Mouse (Mus musculus): ENCODE measurements at regions not wholly inside any gene's neighbourhood (a gene's known extent, or its start where the extent isn't known, plus 50 kb on each side); places are given as distances from the start of the nearest gene placed in this dataset.

GRCm38 (mm10) chr10:98374684-98375083 lies 539.5 kb upstream of the Atp2b1 start:
- Histone ChIP-seq H3K27me3 (ENCODE audit: control insufficient read depth, insufficient read depth, low read length) (no peaks in the 10 kb centered on the region), H3K4me3 (replicated peaks; ENCODE audit: insufficient read depth, low read depth, low read length) (no peak overlapping the region), H3K27ac (ENCODE audit: insufficient read depth, low read length) (no peak overlapping the region), H3K4me1 (ENCODE audit: control insufficient read depth, insufficient read depth, low read length) (no peaks in the 10 kb centered on the region)
- TF ChIP-seq CTCF (IDR thresholded peaks at IDR 0.05; ENCODE audit: borderline replicate concordance, insufficient read depth, low read depth, low read length) (no peak), POLR2A (IDR thresholded peaks at IDR 0.05; ENCODE audit: borderline replicate concordance, insufficient read depth, low read length) (no peak)
- DNase-seq, result no peak

GRCm38 (mm10) chr10:98388543-98388942 lies 525.7 kb upstream of the Atp2b1 start:
- DNase-seq, result no peak
- TF ChIP-seq CTCF (IDR thresholded peaks at IDR 0.05; ENCODE audit: borderline replicate concordance, insufficient read depth, low read depth, low read length) (no peak), POLR2A (IDR thresholded peaks at IDR 0.05; ENCODE audit: borderline replicate concordance, insufficient read depth, low read length) (no peak)
- Histone ChIP-seq H3K27ac (ENCODE audit: insufficient read depth, low read length) (no peak overlapping the region), H3K4me1 (ENCODE audit: control insufficient read depth, insufficient read depth, low read length) (no peaks in the 10 kb centered on the region), H3K27me3 (ENCODE audit: control insufficient read depth, insufficient read depth, low read length) (no peaks in the 10 kb centered on the region), H3K4me3 (replicated peaks; ENCODE audit: insufficient read depth, low read depth, low read length) (no peak overlapping the region)

GRCm38 (mm10) chr10:98399864-98400263 lies 514.3 kb upstream of the Atp2b1 start:
- no peak for TF ChIP-seq POLR2A (IDR thresholded peaks at IDR 0.05; ENCODE audit: borderline replicate concordance, insufficient read depth, low read length)
- no peak for TF ChIP-seq CTCF (IDR thresholded peaks at IDR 0.05; ENCODE audit: borderline replicate concordance, insufficient read depth, low read depth, low read length)
- DNase-seq, result no peak

GRCm38 (mm10) chr10:98417807-98418743 lies 496.1 kb upstream of the Atp2b1 start:
- no peaks in the 10 kb centered on the region for H3K4me1 ChIP-seq (ENCODE audit: control insufficient read depth, insufficient read depth, low read length)
- H3K27me3 ChIP-seq (ENCODE audit: control insufficient read depth, insufficient read depth, low read length), result no peaks in the 10 kb centered on the region
- TF ChIP-seq CTCF (IDR thresholded peaks at IDR 0.05; ENCODE audit: borderline replicate concordance, insufficient read depth, low read depth, low read length), result no peak
- TF ChIP-seq POLR2A (IDR thresholded peaks at IDR 0.05; ENCODE audit: borderline replicate concordance, insufficient read depth, low read length), result no peak
- H3K27ac ChIP-seq (ENCODE audit: insufficient read depth, low read length), result no peak overlapping the region
- H3K4me3 ChIP-seq (replicated peaks; ENCODE audit: insufficient read depth, low read depth, low read length), result no peak overlapping the region
- WGBS, result 55% methylated on average over 16 of the region's 17 CpGs
- peak; percentile 20 to 40 for DNase-seq

More at GRCm38 (mm10) chr10:98399864-98400263, 514.3 kb upstream of the Atp2b1 start:
- Histone ChIP-seq H3K27ac (ENCODE audit: insufficient read depth, low read length) (no peak overlapping the region), H3K4me1 (ENCODE audit: control insufficient read depth, insufficient read depth, low read length) (no peaks in the 10 kb centered on the region), H3K27me3 (ENCODE audit: control insufficient read depth, insufficient read depth, low read length) (no peaks in the 10 kb centered on the region), H3K4me3 (replicated peaks; ENCODE audit: insufficient read depth, low read depth, low read length) (no peak overlapping the region)
- 43% methylated on average over 1 of the region's 1 CpGs for WGBS

- H3K27ac ChIP-seq (ENCODE audit: insufficient read depth, low read length), result no peak overlapping the region
- TF ChIP-seq POLR2A (IDR thresholded peaks at IDR 0.05; ENCODE audit: borderline replicate concordance, insufficient read depth, low read length) (no peak), CTCF (IDR thresholded peaks at IDR 0.05; ENCODE audit: borderline replicate concordance, insufficient read depth, low read depth, low read length) (no peak)
- DNase-seq, result no peak
- no peaks in the 10 kb centered on the region for H3K4me1 ChIP-seq (ENCODE audit: control insufficient read depth, insufficient read depth, low read length)
- no peak overlapping the region for H3K4me3 ChIP-seq (replicated peaks; ENCODE audit: insufficient read depth, low read depth, low read length)
- 98% methylated on average over 1 of the region's 1 CpGs for WGBS
- no peaks in the 10 kb centered on the region for H3K27me3 ChIP-seq (ENCODE audit: control insufficient read depth, insufficient read depth, low read length)
These were observed 489.8 kb upstream of the Atp2b1 start for GRCm38 (mm10) chr10:98424450-98424849.

GRCm38 (mm10) chr10:98434974-98435373 lies 479.2 kb upstream of the Atp2b1 start:
- no peak overlapping the region for H3K27ac ChIP-seq (ENCODE audit: insufficient read depth, low read length)
- H3K27me3 ChIP-seq (ENCODE audit: control insufficient read depth, insufficient read depth, low read length), result no peaks in the 10 kb centered on the region
- H3K4me1 ChIP-seq (ENCODE audit: control insufficient read depth, insufficient read depth, low read length), result no peaks in the 10 kb centered on the region
- no peak for DNase-seq
- TF ChIP-seq POLR2A (IDR thresholded peaks at IDR 0.05; ENCODE audit: borderline replicate concordance, insufficient read depth, low read length), result no peak
- TF ChIP-seq CTCF (IDR thresholded peaks at IDR 0.05; ENCODE audit: borderline replicate concordance, insufficient read depth, low read depth, low read length), result no peak
- H3K4me3 ChIP-seq (replicated peaks; ENCODE audit: insufficient read depth, low read depth, low read length), result no peak overlapping the region
- WGBS, result 98% methylated on average over 3 of the region's 3 CpGs

GRCm38 (mm10) chr10:98461538-98461937 lies 452.7 kb upstream of the Atp2b1 start:
- 92% methylated on average over 2 of the region's 2 CpGs for WGBS
- DNase-seq, result no peak
- Histone ChIP-seq H3K27me3 (ENCODE audit: control insufficient read depth, insufficient read depth, low read length) (no peaks in the 10 kb centered on the region), H3K4me3 (replicated peaks; ENCODE audit: insufficient read depth, low read depth, low read length) (no peak overlapping the region), H3K27ac (ENCODE audit: insufficient read depth, low read length) (no peak overlapping the region), H3K4me1 (ENCODE audit: control insufficient read depth, insufficient read depth, low read length) (no peaks in the 10 kb centered on the region)
- TF ChIP-seq CTCF (IDR thresholded peaks at IDR 0.05; ENCODE audit: borderline replicate concordance, insufficient read depth, low read depth, low read length) (no peak), POLR2A (IDR thresholded peaks at IDR 0.05; ENCODE audit: borderline replicate concordance, insufficient read depth, low read length) (no peak)

GRCm38 (mm10) chr10:98474581-98474980 lies 439.6 kb upstream of the Atp2b1 start:
- H3K27me3 ChIP-seq (ENCODE audit: control insufficient read depth, insufficient read depth, low read length), result no peaks in the 10 kb centered on the region
- DNase-seq, result no peak
- no peak overlapping the region for H3K27ac ChIP-seq (ENCODE audit: insufficient read depth, low read length)
- no peaks in the 10 kb centered on the region for H3K4me1 ChIP-seq (ENCODE audit: control insufficient read depth, insufficient read depth, low read length)
- no peak for TF ChIP-seq POLR2A (IDR thresholded peaks at IDR 0.05; ENCODE audit: borderline replicate concordance, insufficient read depth, low read length)
- TF ChIP-seq CTCF (IDR thresholded peaks at IDR 0.05; ENCODE audit: borderline replicate concordance, insufficient read depth, low read depth, low read length), result no peak
- 56% methylated on average over 3 of the region's 3 CpGs for WGBS
- no peak overlapping the region for H3K4me3 ChIP-seq (replicated peaks; ENCODE audit: insufficient read depth, low read depth, low read length)

Measured in cerebellum, adult 2 months (tissue).